Mouse (Mus musculus): ENCODE measurements around the gene Tram2.

The Tram2 gene

DNA sequence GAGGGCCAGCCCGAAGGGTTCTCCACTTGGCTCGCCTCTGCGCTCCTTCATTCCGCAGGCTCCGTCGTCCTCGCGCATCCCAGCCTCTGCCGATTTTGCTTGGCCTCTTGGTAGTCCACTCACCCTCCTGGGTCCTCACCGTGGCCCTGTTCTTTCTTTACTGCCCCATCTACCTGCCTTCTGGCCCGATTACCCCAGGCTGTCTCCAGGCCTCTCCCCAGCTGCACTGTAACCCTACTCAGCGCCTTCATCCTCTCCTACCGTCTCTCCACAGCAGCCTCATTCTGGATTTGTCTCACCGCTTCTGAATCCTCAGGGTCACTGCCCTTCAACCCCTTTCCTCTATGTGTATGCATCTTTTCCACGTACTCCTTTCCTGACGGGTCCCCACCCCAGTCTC lies 127.2 kb downstream of the Tram2 start:
- DNase-seq, result no peak

DNA sequence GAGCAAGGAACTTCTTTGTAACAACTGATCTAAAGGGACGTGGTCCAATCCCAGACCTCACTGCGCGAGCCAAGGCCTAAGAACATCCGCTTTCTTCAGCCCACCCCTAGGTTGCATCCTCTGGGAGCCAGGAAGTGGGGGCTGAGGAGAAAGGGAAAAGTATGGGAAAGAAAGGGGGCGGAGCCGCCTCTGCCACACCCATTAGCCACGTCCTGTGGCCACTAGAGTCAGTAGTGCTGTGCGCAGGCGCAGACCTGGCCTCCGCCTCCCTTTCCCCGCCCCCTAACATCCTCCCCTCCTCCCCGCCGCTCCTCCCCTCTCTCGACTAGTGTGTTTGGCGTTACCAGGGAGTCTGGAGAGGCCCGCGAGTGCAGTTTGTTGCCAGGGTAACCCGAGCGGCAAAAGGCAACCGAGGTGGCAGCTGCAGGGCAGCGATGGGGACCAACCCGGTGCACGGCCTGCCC lies 127.7 kb downstream of the Tram2 start, which contains the start of gene Efhc1:
Gene Efhc1, plus strand, starts transcription at position 327 of the 464 bp plus-strand sequence.
- DNase-seq, result peak; percentile 80 to 86
